Mouse (Mus musculus): ENCODE results near the gene Rab43. TPM values are rescaled to one million over a fixed set of nuclear protein-coding genes. Genes with fewer than 3 reads are reported as not detected.

The Rab43 gene
- polyA plus RNA-seq, 1 experiment from 2014 or later: 10.0 TPM

DNA sequence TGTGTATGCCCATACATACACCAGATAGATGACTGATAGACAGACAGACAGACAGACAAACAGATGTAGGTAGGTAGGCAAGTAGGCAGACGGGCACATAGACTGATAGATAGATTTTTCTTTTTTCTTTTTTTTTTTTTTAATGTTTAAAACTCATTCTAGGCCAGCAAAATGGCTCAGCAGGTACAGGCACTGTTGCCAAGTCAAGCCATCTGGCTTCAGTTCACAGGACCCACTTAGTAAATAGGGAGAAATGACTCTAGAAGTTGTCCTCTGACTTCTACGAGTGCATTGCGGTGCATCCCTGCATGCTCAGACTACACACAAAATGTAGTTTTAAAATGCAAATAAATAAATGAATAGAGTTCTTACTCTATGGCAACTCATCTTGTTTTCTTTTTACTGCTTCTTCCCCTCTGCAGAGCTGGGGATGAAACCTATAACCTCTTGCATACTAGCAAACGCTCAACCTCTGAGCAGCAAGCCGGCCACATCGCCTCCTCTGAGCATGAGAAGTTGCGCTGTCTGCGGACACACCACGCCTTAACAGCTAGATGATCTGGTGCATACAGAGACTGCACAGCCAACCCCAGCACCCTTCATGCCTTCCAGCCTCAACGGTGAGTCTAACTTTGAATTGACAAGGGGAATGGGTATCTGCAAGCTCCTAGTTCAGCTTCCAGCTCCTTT lies 18.0 kb downstream of the Rab43 start:
- Histone ChIP-seq H3K4me3 (no peak overlapping the region), H3K9ac (no peak overlapping the region), H3K4me1 (peaks cover 8% of the 10 kb centered on the region), H3K36me3 (peaks cover 28% of the 10 kb centered on the region), H3K4me2 (no peak overlapping the region), H3K9me3 (no peaks in the 10 kb centered on the region), H3K27me3 (no peaks in the 10 kb centered on the region), H3K27ac (no peak overlapping the region)
- WGBS: 92% methylated on average over 10 of the region's 10 CpGs
- no peak for ATAC-seq (ENCODE audit: insufficient number of reproducible peaks, insufficient read depth, low FRiP score, low TSS enrichment, low read depth)

DNA sequence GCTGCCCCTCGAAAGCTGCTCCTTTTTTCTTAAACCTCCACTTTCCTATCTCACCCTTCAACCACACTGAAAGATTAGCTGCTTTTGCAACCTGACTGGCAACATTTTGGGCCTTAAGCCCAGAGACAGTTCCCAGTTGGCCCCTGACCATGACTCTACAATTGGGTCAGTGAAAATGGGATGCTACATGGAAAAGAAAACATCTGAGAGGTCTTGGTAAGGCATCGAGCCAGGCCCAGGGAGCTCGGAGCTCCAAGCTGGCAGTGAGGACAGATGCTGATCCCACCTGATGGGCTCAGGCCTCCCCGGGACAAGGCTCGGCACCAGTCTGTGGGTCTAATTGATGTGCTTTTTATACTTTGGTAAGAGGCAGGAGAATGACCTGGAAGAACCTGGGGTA lies 20.1 kb downstream of the Rab43 start:
- Histone ChIP-seq H3K9ac (no peak overlapping the region), H3K4me3 (no peak overlapping the region), H3K27me3 (no peaks in the 10 kb centered on the region), H3K36me3 (peaks cover 28% of the 10 kb centered on the region), H3K27ac (no peak overlapping the region), H3K4me1 (peaks cover 10% of the 10 kb centered on the region), H3K9me3 (no peaks in the 10 kb centered on the region), H3K4me2 (no peak overlapping the region)
- 86% methylated on average over 5 of the region's 5 CpGs for WGBS
- ATAC-seq (ENCODE audit: insufficient number of reproducible peaks, insufficient read depth, low FRiP score, low TSS enrichment, low read depth): no peak

DNA sequence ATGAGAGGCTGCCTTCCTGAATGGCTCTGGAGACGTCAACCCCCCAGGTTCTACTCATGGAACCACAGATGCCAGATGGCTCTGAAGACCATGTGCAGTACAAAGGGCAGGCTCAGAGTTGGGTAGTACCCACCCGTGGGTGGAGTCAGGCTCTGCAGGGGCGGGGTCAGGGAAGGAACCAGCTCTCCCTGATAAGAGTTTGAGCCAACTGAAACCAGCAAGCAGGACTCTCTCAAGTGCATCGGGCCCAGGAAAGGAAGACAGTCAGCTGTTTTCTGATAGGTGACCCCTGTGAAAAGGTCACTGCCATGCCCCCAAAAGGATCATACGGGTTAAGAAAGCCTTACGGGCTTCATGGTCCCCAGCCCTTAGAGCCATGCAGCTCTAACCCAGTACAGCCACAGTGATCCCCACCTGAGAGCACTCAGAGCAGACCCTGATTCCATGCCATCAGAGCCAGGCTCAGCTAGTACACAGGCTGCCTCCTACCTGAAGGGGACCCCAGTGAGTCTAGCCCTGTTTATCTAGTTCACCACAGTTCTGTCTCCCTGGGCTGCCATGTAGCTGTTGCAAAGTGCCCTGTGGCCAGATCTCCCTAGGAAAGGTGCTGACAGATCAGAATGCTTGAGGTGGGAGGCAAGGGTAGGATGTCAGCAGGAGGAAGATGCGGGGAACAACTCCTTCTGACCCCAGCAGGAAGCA lies 21.0 kb downstream of the Rab43 start:
- no peak overlapping the region for H3K4me2 ChIP-seq
- no peak for ATAC-seq (ENCODE audit: insufficient number of reproducible peaks, insufficient read depth, low FRiP score, low TSS enrichment, low read depth)
- H3K9ac ChIP-seq: no peak overlapping the region
- peaks cover 28% of the 10 kb centered on the region for H3K36me3 ChIP-seq
- H3K27me3 ChIP-seq: no peaks in the 10 kb centered on the region
- H3K27ac ChIP-seq: no peak overlapping the region
- 73% methylated on average over 7 of the region's 7 CpGs for WGBS
- peaks cover 10% of the 10 kb centered on the region for H3K4me1 ChIP-seq
- H3K4me3 ChIP-seq: no peak overlapping the region
- no peaks in the 10 kb centered on the region for H3K9me3 ChIP-seq

DNA sequence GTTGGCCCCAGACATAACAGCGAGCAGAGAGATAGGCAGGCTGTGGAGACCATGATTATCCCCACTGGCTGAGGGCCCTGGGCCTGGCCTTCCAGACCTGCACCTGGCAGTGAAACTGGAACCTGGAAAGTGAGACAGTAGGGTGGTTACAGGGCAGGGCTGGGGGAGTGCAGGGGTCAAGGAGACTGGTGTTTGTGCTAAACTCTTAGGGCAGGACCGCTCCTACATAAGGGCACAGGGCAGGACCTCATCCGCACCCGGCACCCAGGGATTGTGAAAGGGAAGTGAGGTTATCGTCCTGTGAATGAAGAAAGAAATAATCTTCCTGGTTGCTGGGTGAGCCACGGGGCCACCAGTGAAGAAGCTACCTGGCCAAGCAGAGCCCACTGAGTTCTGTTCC lies 22.2 kb downstream of the Rab43 start:
- peak overlapping the region; percentile 49; the same call in 1 of the 2 replicates for H3K9ac ChIP-seq
- H3K4me1 ChIP-seq: peaks cover 10% of the 10 kb centered on the region
- no peak overlapping the region for H3K4me2 ChIP-seq
- no peak for ATAC-seq (ENCODE audit: insufficient number of reproducible peaks, insufficient read depth, low FRiP score, low TSS enrichment, low read depth)
- no peak overlapping the region for H3K27ac ChIP-seq
- 95% methylated on average over 6 of the region's 6 CpGs for WGBS
- H3K36me3 ChIP-seq: peaks cover 28% of the 10 kb centered on the region
- H3K9me3 ChIP-seq: no peaks in the 10 kb centered on the region
- no peaks in the 10 kb centered on the region for H3K27me3 ChIP-seq
- no peak overlapping the region for H3K4me3 ChIP-seq

DNA sequence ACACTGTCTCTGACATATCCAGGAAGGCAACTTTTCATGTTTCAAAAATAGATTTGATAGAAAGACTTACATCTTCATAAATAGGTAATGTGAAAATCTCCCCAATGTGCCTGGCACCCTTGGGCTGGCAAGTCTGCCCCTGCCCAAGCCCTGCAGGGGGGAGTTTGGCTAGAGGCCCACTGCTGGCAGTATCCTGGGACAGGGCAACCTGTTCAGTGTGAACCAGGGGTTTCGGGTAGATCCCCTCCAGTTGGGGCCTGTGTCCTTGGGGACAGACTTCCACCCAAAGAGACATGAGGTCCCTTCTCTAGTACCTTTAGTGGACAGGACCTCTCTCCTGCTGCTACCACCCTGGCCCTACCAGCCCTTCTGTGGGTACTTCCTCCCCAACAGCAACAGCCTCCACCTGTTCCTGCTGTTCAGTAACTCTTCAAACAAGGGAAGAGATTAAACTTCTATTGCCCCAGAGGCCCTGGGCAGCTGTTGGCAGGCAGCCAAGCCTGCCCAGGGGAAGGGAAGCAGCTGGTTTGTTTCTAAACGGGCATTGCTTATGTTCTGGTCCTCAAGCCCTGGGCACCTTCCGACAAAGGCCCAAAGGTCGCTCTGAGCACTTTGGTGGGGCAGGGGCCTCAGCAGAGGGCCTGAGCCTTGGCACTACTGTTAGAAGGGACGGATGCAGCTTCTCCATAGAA lies 22.9 kb downstream of the Rab43 start:
- Histone ChIP-seq H3K9me3 (no peaks in the 10 kb centered on the region), H3K9ac (peak overlapping the region; percentile 49), H3K4me3 (no peak overlapping the region), H3K27me3 (no peaks in the 10 kb centered on the region), H3K27ac (no peak overlapping the region), H3K36me3 (peaks cover 28% of the 10 kb centered on the region), H3K4me2 (no peak overlapping the region), H3K4me1 (peaks cover 10% of the 10 kb centered on the region)
- no peak for ATAC-seq (ENCODE audit: insufficient number of reproducible peaks, insufficient read depth, low FRiP score, low TSS enrichment, low read depth)
- 60% methylated on average over 5 of the region's 5 CpGs for WGBS

DNA sequence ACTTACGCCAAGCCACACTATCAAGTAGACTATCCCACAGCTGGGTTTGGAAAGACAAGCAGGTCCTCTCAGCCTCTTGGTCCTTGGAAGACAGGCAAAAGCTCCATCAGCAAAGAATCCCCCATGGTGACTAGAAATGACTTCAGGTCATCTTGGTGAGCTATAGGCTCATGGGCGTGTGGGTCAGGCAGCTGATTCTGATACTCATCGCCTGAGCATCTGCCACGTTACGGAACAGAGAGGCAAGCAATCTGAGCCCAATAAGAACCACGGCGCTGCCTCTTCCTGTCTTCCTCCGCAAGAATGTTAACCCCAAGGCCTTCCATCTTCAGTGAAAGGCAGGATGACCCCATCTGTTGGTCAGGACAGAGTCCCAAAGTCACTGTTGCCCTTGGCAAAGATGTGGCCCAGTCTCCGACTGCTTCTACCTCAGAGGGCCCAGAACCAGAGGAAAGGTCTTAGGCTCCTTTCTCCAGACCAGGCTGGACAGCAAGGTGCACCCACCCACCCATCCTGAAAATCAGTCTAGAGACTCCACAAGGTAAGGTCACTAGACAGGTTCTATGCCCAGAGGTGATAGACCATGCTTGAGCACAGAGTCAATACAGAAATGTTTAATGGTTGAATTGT lies 23.6 kb downstream of the Rab43 start:
- Histone ChIP-seq H3K9ac (no peak overlapping the region), H3K4me1 (peaks cover 10% of the 10 kb centered on the region), H3K27ac (no peak overlapping the region), H3K36me3 (peaks cover 28% of the 10 kb centered on the region), H3K4me3 (no peak overlapping the region), H3K4me2 (no peak overlapping the region), H3K27me3 (no peaks in the 10 kb centered on the region), H3K9me3 (no peaks in the 10 kb centered on the region)
- WGBS: 83% methylated on average over 9 of the region's 9 CpGs
- no peak for ATAC-seq (ENCODE audit: insufficient number of reproducible peaks, insufficient read depth, low FRiP score, low TSS enrichment, low read depth)

DNA sequence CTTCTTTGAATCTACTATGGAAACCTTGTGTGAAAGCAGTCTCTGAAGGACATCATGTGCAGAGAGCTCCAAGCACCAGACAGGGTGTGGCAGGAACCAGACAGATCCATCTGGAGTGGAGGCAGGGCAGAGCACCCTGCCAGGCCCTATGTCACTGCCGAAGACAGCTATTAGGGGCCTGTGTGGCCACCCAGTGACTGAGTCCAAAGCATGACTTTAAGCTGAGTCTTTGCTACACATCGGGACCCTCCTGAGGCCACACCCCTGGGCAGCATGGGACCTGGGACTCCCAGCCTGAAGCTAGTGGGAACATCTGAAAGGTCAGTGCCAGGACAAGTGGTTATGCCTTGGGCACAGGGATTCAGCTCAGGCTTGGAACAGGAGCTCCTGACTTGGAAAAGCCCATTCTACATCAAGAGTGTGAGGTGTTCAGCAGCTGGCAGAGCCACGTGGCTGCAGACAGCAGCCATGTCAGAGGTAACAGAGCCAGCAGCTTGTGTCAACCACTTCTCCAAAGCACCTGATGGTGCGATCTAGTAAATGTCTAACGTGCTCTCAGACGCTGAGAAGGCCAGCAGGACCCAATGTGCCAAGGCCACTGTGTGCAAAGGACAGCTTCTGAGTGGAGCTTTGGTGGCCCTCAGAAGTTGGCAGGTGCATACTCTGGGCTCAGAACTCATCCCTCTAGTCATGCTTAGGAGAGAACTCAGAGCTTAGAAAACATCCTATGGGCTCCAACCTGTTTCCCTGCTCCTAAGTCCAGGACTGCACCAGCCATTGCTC lies 24.7 kb downstream of the Rab43 start:
- WGBS: 85% methylated on average over 6 of the region's 6 CpGs
- no peak overlapping the region for H3K27ac ChIP-seq
- no peaks in the 10 kb centered on the region for H3K9me3 ChIP-seq
- no peaks in the 10 kb centered on the region for H3K27me3 ChIP-seq
- no peak for ATAC-seq (ENCODE audit: insufficient number of reproducible peaks, insufficient read depth, low FRiP score, low TSS enrichment, low read depth)
- H3K36me3 ChIP-seq: peaks cover 18% of the 10 kb centered on the region
- H3K4me2 ChIP-seq: no peak overlapping the region
- no peak overlapping the region for H3K9ac ChIP-seq
- H3K4me1 ChIP-seq: peaks cover 10% of the 10 kb centered on the region
- no peak overlapping the region for H3K4me3 ChIP-seq

DNA sequence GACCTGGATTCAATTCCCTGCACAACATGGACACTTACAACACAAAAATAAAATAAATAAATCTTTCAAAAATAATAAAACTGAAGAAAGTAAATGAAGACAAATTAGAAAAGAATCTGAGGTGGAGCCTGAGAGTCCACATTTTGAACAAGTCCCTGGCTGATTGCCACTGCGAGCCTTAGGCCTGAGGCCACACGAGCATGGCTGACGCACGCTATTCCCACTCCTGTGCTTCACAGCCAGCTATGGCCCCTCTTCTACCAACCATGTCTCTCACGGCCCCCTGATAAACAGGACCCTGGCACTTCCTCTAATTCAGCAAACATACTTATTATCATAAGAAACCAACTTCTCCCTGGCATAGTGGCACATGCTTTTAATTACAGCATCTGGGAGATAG lies 25.3 kb downstream of the Rab43 start:
- no peak overlapping the region for H3K4me2 ChIP-seq
- H3K36me3 ChIP-seq: peaks cover 12% of the 10 kb centered on the region
- peaks cover 10% of the 10 kb centered on the region for H3K4me1 ChIP-seq
- H3K9me3 ChIP-seq: no peaks in the 10 kb centered on the region
- no peak for ATAC-seq (ENCODE audit: insufficient number of reproducible peaks, insufficient read depth, low FRiP score, low TSS enrichment, low read depth)
- H3K27ac ChIP-seq: no peak overlapping the region
- H3K27me3 ChIP-seq: no peaks in the 10 kb centered on the region
- 68% methylated on average over 5 of the region's 5 CpGs for WGBS
- H3K9ac ChIP-seq: no peak overlapping the region
- no peak overlapping the region for H3K4me3 ChIP-seq

DNA sequence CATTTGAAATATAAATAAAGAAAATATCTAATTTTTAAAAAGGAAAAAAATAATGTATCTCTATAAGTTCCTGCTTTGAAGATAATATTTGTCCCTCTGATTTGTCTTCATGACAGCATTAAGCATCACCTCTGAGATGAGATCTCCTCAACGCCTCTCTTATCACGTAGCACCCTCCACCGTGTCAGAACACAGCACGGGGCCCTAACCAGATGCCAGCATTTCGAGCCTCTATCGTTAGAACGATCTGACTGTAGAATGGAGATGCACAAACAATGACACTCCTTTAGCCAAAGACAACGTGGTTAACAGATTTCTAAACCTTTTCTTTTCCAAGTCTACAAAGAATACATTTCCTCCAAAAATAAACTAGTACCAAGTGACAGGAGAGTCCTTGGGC lies 27.9 kb downstream of the Rab43 start:
- H3K27me3 ChIP-seq: no peaks in the 10 kb centered on the region
- ATAC-seq (ENCODE audit: insufficient number of reproducible peaks, insufficient read depth, low FRiP score, low TSS enrichment, low read depth): no peak
- no peak overlapping the region for H3K9ac ChIP-seq
- no peak overlapping the region for H3K4me3 ChIP-seq
- H3K4me1 ChIP-seq: peaks cover 2% of the 10 kb centered on the region; the same call in 1 of the 2 replicates
- whole genome bisulfite sequencing: 78% methylated on average over 8 of the region's 8 CpGs
- H3K9me3 ChIP-seq: no peaks in the 10 kb centered on the region
- H3K36me3 ChIP-seq: no peaks in the 10 kb centered on the region
- no peak overlapping the region for H3K27ac ChIP-seq
- no peak overlapping the region for H3K4me2 ChIP-seq

DNA sequence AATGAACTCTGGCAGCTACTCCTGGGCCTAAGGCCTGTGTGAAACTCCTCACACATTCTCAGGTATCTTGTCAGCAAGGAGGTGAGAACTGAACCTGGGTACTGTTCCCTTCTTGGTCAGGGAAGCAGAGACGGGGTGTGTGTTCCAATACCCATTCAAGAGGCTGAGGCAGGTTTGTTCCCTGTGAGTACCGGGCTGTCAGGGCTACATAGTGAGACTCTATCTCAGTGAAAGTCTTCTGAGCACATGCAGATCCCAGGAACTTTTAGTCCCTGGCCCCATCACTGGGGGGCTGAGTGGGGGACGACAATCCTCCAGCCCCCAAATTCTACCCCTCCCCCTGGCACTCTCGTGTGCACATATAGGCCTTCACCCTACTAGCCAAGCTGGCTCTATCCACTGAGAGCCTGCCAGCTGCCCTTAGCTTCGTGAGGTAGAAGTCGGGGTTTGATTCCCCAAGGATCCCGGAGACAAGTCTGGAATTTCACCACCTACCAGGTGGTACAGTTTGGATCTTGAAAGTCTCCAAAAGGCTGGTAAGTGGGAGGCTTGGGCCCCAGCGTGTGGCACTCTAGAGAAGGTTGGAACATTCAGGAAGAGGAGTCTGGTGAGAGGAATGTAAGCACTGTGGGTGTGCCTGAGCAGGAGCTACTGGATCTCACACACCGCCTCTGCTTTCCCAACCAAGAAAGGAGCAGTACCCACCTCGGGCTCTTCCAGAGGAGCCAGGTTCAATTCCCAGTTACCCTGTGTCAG lies 31.2 kb downstream of the Rab43 start:
- Histone ChIP-seq H3K27ac (no peak overlapping the region), H3K36me3 (no peaks in the 10 kb centered on the region), H3K27me3 (no peaks in the 10 kb centered on the region), H3K9me3 (no peaks in the 10 kb centered on the region), H3K4me1 (no peaks in the 10 kb centered on the region; the same call in 1 of the 2 replicates), H3K4me2 (no peak overlapping the region), H3K4me3 (no peak overlapping the region), H3K9ac (no peak overlapping the region)
- WGBS: 77% methylated on average over 10 of the region's 10 CpGs
- ATAC-seq (ENCODE audit: insufficient number of reproducible peaks, insufficient read depth, low FRiP score, low TSS enrichment, low read depth): no peak

Data from embryonic facial prominence, embryonic 13.5 days (tissue).